Mouse (Mus musculus): ENCODE measurements at regions not wholly inside any gene's neighbourhood (a gene's known extent, or its start where the extent isn't known, plus 50 kb on each side); places are given as distances from the start of the nearest gene placed in this dataset.

DNA sequence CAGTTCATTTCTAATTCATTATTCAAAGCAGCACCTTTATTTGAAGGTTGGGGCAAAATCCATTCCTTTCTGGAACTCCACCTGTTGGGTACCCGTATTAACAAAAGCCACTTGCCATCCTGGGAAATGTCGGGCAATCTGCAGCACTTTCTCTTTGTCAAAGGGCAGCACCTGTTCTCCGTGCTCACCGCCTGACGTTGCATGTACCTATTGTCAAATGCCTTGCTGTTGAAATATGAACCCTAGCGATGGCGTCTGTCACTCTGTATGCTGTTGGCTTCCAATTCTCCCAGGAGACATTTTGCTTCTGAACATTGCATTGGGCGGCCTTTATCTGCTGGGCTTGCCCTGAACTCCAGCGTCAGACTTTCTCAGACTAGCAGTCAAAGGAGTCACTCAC is 55.3 kb upstream of the Synm start:
- no peak for DNase-seq (ENCODE audit: low read depth, low spot score)

Data from retina, adult 2 months (tissue).